In genomic region chr19:40647319-40648158, GRCm38 (mm10) we compare ENCODE assay signal across 9 mouse cellular contexts. TPM values are rescaled to one million over a fixed set of nuclear protein-coding genes. Genes with fewer than 3 reads are reported as not detected.
DNase-seq lines count a peak whose midpoint lies in the region; ATAC-seq and TF ChIP-seq lines count a peak whose summit lies in the region.
"Had no signal": no experiment of that assay in that cellular context is flagged by ENCODE, and none has a peak within 500 bp of the region (broad histone marks: within the 10 kb centered on the region; RNA-seq: fewer than 3 reads in every experiment).

No protein-coding gene starts in this region.

- ATAC-seq in heart, embryonic 14.5 days (ENCODE audit: insufficient number of reproducible peaks, insufficient read depth, low FRiP score, low read depth): peak; percentile 62; the same call in 1 of the 2 replicates
- no peak for ATAC-seq in midbrain, embryonic 13.5 days

- no peak overlapping the region for H3K4me2 ChIP-seq in heart, embryonic 14.5 days (ENCODE audit: low read length)
- no peak overlapping the region for H3K4me2 ChIP-seq in midbrain, embryonic 13.5 days (replicated peaks)

- H3K9me3 ChIP-seq in heart, embryonic 14.5 days (ENCODE audit: control insufficient read depth, low read length): no peaks in the 10 kb centered on the region
- H3K9me3 ChIP-seq in midbrain, embryonic 13.5 days: no peaks in the 10 kb centered on the region

- no peak overlapping the region for H3K9ac ChIP-seq in heart, embryonic 14.5 days (ENCODE audit: low read length)
- no peak overlapping the region for H3K9ac ChIP-seq in midbrain, embryonic 13.5 days (replicated peaks)

- TF ChIP-seq POLR2A in bone marrow macrophage, adult 2 months (IDR thresholded peaks at IDR 0.05; ENCODE audit: borderline replicate concordance, low read depth, low read length): no peak

- TF ChIP-seq CTCF in bone marrow macrophage, adult 2 months (IDR thresholded peaks at IDR 0.05; ENCODE audit: low read depth, low read length): no peak

- H3K36me3 ChIP-seq in heart, embryonic 14.5 days (ENCODE audit: control insufficient read depth, insufficient read depth, low read length): no peaks in the 10 kb centered on the region
- H3K36me3 ChIP-seq in midbrain, embryonic 13.5 days: no peaks in the 10 kb centered on the region

- DNase-seq in gastrocnemius, postnatal 25 days: peak; percentile 30
- no peak for DNase-seq in gastrocnemius, postnatal 4 days (ENCODE audit: low spot score in 2 of 2)
- DNase-seq in kidney, postnatal 25 days: peak; percentile 30 to 78
- no peak for DNase-seq in cerebellum, adult 9-10 months
- DNase-seq in ovary, adult 18-20 months (ENCODE audit: low spot score): no peak
- DNase-seq: gastrocnemius, postnatal 14 days had no signal

- no peak overlapping the region for H3K4me3 ChIP-seq in bone marrow macrophage, adult 2 months (ENCODE audit: insufficient read depth, low read length)
- H3K4me3 ChIP-seq in heart, embryonic 14.5 days (ENCODE audit: control insufficient read depth in 1 of 2, insufficient read depth in 1 of 2, low read depth in 1 of 2, low read length in 2 of 2): no peak overlapping the region
- no peak overlapping the region for H3K4me3 ChIP-seq in midbrain, embryonic 13.5 days (replicated peaks)

- peaks cover 50% of the 10 kb centered on the region for H3K4me1 ChIP-seq in bone marrow macrophage, adult 2 months (ENCODE audit: control insufficient read depth, insufficient read depth, low read length)
- H3K4me1 ChIP-seq in heart, embryonic 14.5 days (ENCODE audit: control insufficient read depth in 2 of 2, insufficient read depth in 2 of 2, low read length in 2 of 2): peaks cover 12 to 16% of the 10 kb centered on the region in 2 experiments
- H3K4me1 ChIP-seq in midbrain, embryonic 13.5 days (replicated peaks): no peaks in the 10 kb centered on the region

- H3K27me3 ChIP-seq in heart, embryonic 14.5 days (ENCODE audit: control insufficient read depth, insufficient read depth, low read length): no peaks in the 10 kb centered on the region
- H3K27me3 ChIP-seq in midbrain, embryonic 13.5 days: no peaks in the 10 kb centered on the region

- H3K27ac ChIP-seq in bone marrow macrophage, adult 2 months (ENCODE audit: insufficient read depth, low read depth, low read length): peak overlapping the region; percentile 94
- peak overlapping the region; percentile 41 to 48 for H3K27ac ChIP-seq in heart, embryonic 14.5 days (replicated peaks in 1 of 2; ENCODE audit: control insufficient read depth in 1 of 2, insufficient read depth in 1 of 2, low read depth in 2 of 2, low read length in 2 of 2)
- H3K27ac ChIP-seq in midbrain, embryonic 13.5 days: no peak overlapping the region

- 57% methylated on average over 9 of the region's 9 CpGs for WGBS in heart, embryonic 14.5 days
- 64% methylated on average over 9 of the region's 9 CpGs for WGBS in midbrain, embryonic 13.5 days

RNA-seq across cellular contexts. Expression of gene Entpd1, which starts 35.4 kb away (rescaled TPM):
- total RNA-seq in gastrocnemius, postnatal 25 days (2021): 10 to 100 TPM; 13.7 to 15.8 TPM
- total RNA-seq in gastrocnemius, postnatal 4 days (2021): 10 to 100 TPM; 29.3 to 31.0 TPM
- polyA plus RNA-seq in bone marrow macrophage, adult 2 months (2012; ENCODE audit: insufficient read depth, insufficient read length, missing spikeins): 189 and 194 TPM in 2 replicates
- polyA plus RNA-seq in heart, embryonic 14.5 days (2014; fragmentation: Nextera tagmentation; extraction: Ambion mirVana): 11.6 and 13.4 TPM in 2 replicates
- 7.9 and 9.8 TPM in 2 replicates for polyA plus RNA-seq in midbrain, embryonic 13.5 days (2015; fragmentation: Nextera tagmentation; extraction: Ambion mirVana)

RNA-seq across cellular contexts. Expression of gene Tctn3, which starts 35.5 kb away (rescaled TPM):
- 1 to 10 TPM; 1.4 to 2.2 TPM for total RNA-seq in gastrocnemius, postnatal 25 days (2021)
- 1 to 10 TPM; 5.5 to 7.6 TPM for total RNA-seq in gastrocnemius, postnatal 4 days (2021)
- 12.6 and 13.9 TPM in 2 replicates for polyA plus RNA-seq in bone marrow macrophage, adult 2 months (2012; ENCODE audit: insufficient read depth, insufficient read length, missing spikeins)
- 10.3 and 10.7 TPM in 2 replicates for polyA plus RNA-seq in heart, embryonic 14.5 days (2014; fragmentation: Nextera tagmentation; extraction: Ambion mirVana)
- 12.1 and 13.6 TPM in 2 replicates for polyA plus RNA-seq in midbrain, embryonic 13.5 days (2015; fragmentation: Nextera tagmentation; extraction: Ambion mirVana)

RNA-seq across cellular contexts. Expression of gene Aldh18a1, which starts 59.3 kb away (rescaled TPM):
- total RNA-seq in gastrocnemius, postnatal 25 days (2021): 1 to 10 TPM; 5.2 to 6.5 TPM
- 10 to 100 TPM; 29.3 to 30.2 TPM for total RNA-seq in gastrocnemius, postnatal 4 days (2021)
- 3.4 and 4.3 TPM in 2 replicates for polyA plus RNA-seq in bone marrow macrophage, adult 2 months (2012; ENCODE audit: insufficient read depth, insufficient read length, missing spikeins)
- 38.3 and 41.2 TPM in 2 replicates for polyA plus RNA-seq in heart, embryonic 14.5 days (2014; fragmentation: Nextera tagmentation; extraction: Ambion mirVana)
- polyA plus RNA-seq in midbrain, embryonic 13.5 days (2015; fragmentation: Nextera tagmentation; extraction: Ambion mirVana): 76.2 and 76.4 TPM in 2 replicates

Comparison
In these comparisons a context has a peak if more than half of its experiments do, and no peak if none do; other contexts are left out.
1. DNase-seq: peak in gastrocnemius, postnatal 25 days (single experiment) and kidney, postnatal 25 days (2 of 2); none in gastrocnemius, postnatal 4 days (0 of 2), cerebellum, adult 9-10 months (single experiment) and ovary, adult 18-20 months (single experiment).
2. RNA of gene Entpd1, which starts 35.4 kb away (polyA plus RNA-seq): 189 to 194 TPM in bone marrow macrophage, adult 2 months; 11.6 to 13.4 TPM in heart, embryonic 14.5 days and 7.9 to 9.8 TPM in midbrain, embryonic 13.5 days; every median in the first group is over 10 times any median in the second.